In genomic region chr7:127400355-127400754, GRCm38 (mm10) we compare ENCODE assay signal across 26 mouse cellular contexts. TPM values are rescaled to one million over a fixed set of nuclear protein-coding genes. Genes with fewer than 3 reads are reported as not detected.
DNase-seq lines count a peak whose midpoint lies in the region; ATAC-seq and TF ChIP-seq lines count a peak whose summit lies in the region.
"Had no signal": no experiment of that assay in that cellular context is flagged by ENCODE, and none has a peak within 500 bp of the region (broad histone marks: within the 10 kb centered on the region; RNA-seq: fewer than 3 reads in every experiment).

No protein-coding gene starts in this region.

- H3K36me3 ChIP-seq in intestine, embryonic 16.5 days (ENCODE audit: control insufficient read depth, insufficient read depth, low read length): 0 out of 2 replicates have a peak, but pooled peaks cover 7% of the 10 kb centered on the region
- peaks cover 8% of the 10 kb centered on the region for H3K36me3 ChIP-seq in intestine, embryonic 15.5 days
- peaks cover 1% of the 10 kb centered on the region; the same call in 1 of the 2 replicates for H3K36me3 ChIP-seq in small intestine, adult 2 months (ENCODE audit: control insufficient read depth, insufficient read depth, low read length)
- no peaks in the 10 kb centered on the region for H3K36me3 ChIP-seq in hindbrain, embryonic 16.5 days (ENCODE audit: control insufficient read depth, insufficient read depth, low read length)

- peak; percentile 1 for DNase-seq in retina, postnatal 1 day
- DNase-seq in retina, embryonic 14.5 days (ENCODE audit: low spot score): no peak
- DNase-seq: adrenal gland, adult 8-10 months; adrenal gland, postnatal 14 days; B cell, adult 2 months; cerebellum, adult 11 months; cerebellum, adult 18-20 months; cerebellum, adult 8-10 months; cerebellum, adult 9-11 months; cerebellum, postnatal 14 days; cerebellum, postnatal 36 days; embryo, embryonic 11 days had no signal

- WGBS in intestine, embryonic 16.5 days: 55% methylated on average over 3 of the region's 3 CpGs
- 57% methylated on average over 3 of the region's 3 CpGs for WGBS in intestine, embryonic 15.5 days
- 25% methylated on average over 3 of the region's 3 CpGs for WGBS in small intestine, adult 2 months
- 63% methylated on average over 3 of the region's 3 CpGs for WGBS in hindbrain, embryonic 16.5 days

- H3K27me3 ChIP-seq in intestine, embryonic 16.5 days (replicated peaks; ENCODE audit: control insufficient read depth, insufficient read depth, low read length): no peaks in the 10 kb centered on the region
- no peaks in the 10 kb centered on the region for H3K27me3 ChIP-seq in intestine, embryonic 15.5 days (replicated peaks)
- H3K27me3 ChIP-seq in small intestine, adult 2 months (ENCODE audit: control insufficient read depth, insufficient read depth, low read length): no peaks in the 10 kb centered on the region
- no peaks in the 10 kb centered on the region; the same call in 1 of the 2 replicates for H3K27me3 ChIP-seq in hindbrain, embryonic 16.5 days (replicated peaks; ENCODE audit: control insufficient read depth, insufficient read depth, low read length)
- H3K27me3 ChIP-seq: CH12.LX; embryonic facial prominence, embryonic 13.5 days had no signal

- no peaks in the 10 kb centered on the region for H3K9me3 ChIP-seq in intestine, embryonic 16.5 days (ENCODE audit: control insufficient read depth, low read length)
- H3K9me3 ChIP-seq in intestine, embryonic 15.5 days: no peaks in the 10 kb centered on the region
- no peaks in the 10 kb centered on the region for H3K9me3 ChIP-seq in hindbrain, embryonic 16.5 days (ENCODE audit: control insufficient read depth, low read length)
- H3K9me3 ChIP-seq: embryonic facial prominence, embryonic 15.5 days; forebrain, embryonic 12.5 days; G1E had no signal

- no peak overlapping the region for H3K27ac ChIP-seq in intestine, embryonic 16.5 days (ENCODE audit: low read length)
- H3K27ac ChIP-seq in intestine, embryonic 15.5 days: no peak overlapping the region
- peak overlapping the region; percentile 59 for H3K27ac ChIP-seq in small intestine, adult 2 months (ENCODE audit: insufficient read depth, low read depth, low read length)
- no peak overlapping the region for H3K27ac ChIP-seq in hindbrain, embryonic 16.5 days (ENCODE audit: low read depth, low read length)
- H3K27ac ChIP-seq: embryonic facial prominence, embryonic 13.5 days; embryonic facial prominence, embryonic 15.5 days; forebrain, embryonic 10.5 days; forebrain, embryonic 12.5 days had no signal

- no peak for TF ChIP-seq POLR2A in small intestine, adult 2 months (IDR thresholded peaks at IDR 0.05; ENCODE audit: low read depth, low read length)

- peak; percentile 63; the same call in 1 of the 2 replicates for ATAC-seq in intestine, embryonic 16.5 days
- ATAC-seq in intestine, embryonic 15.5 days: no peak
- ATAC-seq in hindbrain, embryonic 16.5 days: no peak
- ATAC-seq: CD4-positive, CD25-positive, alpha-beta regulatory T cell, adult 4 months; forebrain, embryonic 14.5 days; forebrain, embryonic 16.5 days had no signal

- H3K4me2 ChIP-seq in intestine, embryonic 16.5 days (ENCODE audit: low read depth, low read length): no peak overlapping the region
- H3K4me2 ChIP-seq in intestine, embryonic 15.5 days (replicated peaks): no peak overlapping the region
- no peak overlapping the region for H3K4me2 ChIP-seq in hindbrain, embryonic 16.5 days (ENCODE audit: low read length)
- H3K4me2 ChIP-seq: embryonic facial prominence, embryonic 13.5 days; embryonic facial prominence, embryonic 15.5 days; forebrain, embryonic 12.5 days had no signal

- no peaks in the 10 kb centered on the region for H3K4me1 ChIP-seq in intestine, embryonic 16.5 days (ENCODE audit: control insufficient read depth, insufficient read depth, low read length)
- no peaks in the 10 kb centered on the region for H3K4me1 ChIP-seq in intestine, embryonic 15.5 days (replicated peaks)
- H3K4me1 ChIP-seq in small intestine, adult 2 months (ENCODE audit: control insufficient read depth, insufficient read depth, insufficient read length, low read length): peaks cover 9% of the 10 kb centered on the region
- no peaks in the 10 kb centered on the region for H3K4me1 ChIP-seq in hindbrain, embryonic 16.5 days (ENCODE audit: control insufficient read depth, insufficient read depth, low read depth, low read length)
- H3K4me1 ChIP-seq: embryonic facial prominence, embryonic 13.5 days; embryonic facial prominence, embryonic 15.5 days; forebrain, embryonic 10.5 days; forebrain, embryonic 12.5 days had no signal

- no peak for TF ChIP-seq CTCF in small intestine, adult 2 months (IDR thresholded peaks at IDR 0.05; ENCODE audit: extremely low read depth, insufficient read length, insufficient replicate concordance, low read depth, low read length)

- H3K9ac ChIP-seq in intestine, embryonic 16.5 days (ENCODE audit: low read depth, low read length): no peak overlapping the region
- H3K9ac ChIP-seq in intestine, embryonic 15.5 days: no peak overlapping the region
- no peak overlapping the region for H3K9ac ChIP-seq in hindbrain, embryonic 16.5 days (ENCODE audit: low read depth, low read length)
- H3K9ac ChIP-seq: embryonic facial prominence, embryonic 13.5 days; embryonic facial prominence, embryonic 15.5 days; forebrain, embryonic 12.5 days had no signal

- H3K4me3 ChIP-seq in intestine, embryonic 16.5 days (ENCODE audit: low read length): no peak overlapping the region
- H3K4me3 ChIP-seq in intestine, embryonic 15.5 days (replicated peaks): no peak overlapping the region
- no peak overlapping the region for H3K4me3 ChIP-seq in small intestine, adult 2 months (ENCODE audit: low read depth, low read length)
- no peak overlapping the region for H3K4me3 ChIP-seq in hindbrain, embryonic 16.5 days (ENCODE audit: low read length)
- H3K4me3 ChIP-seq: embryonic facial prominence, embryonic 13.5 days; embryonic facial prominence, embryonic 15.5 days; erythroblast, embryonic 14.5 days; forebrain, embryonic 10.5 days; forebrain, embryonic 12.5 days had no signal

RNA-seq across cellular contexts. Expression of gene Zfp764, which starts 6.3 kb away (rescaled TPM):
- 8.5 TPM in 2 replicates for polyA plus RNA-seq in intestine, embryonic 16.5 days (2015; fragmentation: Nextera tagmentation; extraction: Ambion mirVana)
- polyA plus RNA-seq in intestine, embryonic 15.5 days (2015; fragmentation: Nextera tagmentation; extraction: Ambion mirVana): 7.5 and 8.3 TPM in 2 replicates
- 3.5 and 5.8 TPM in 2 replicates for polyA plus RNA-seq in small intestine, adult 2 months (2012; rRNA removed)
- 4.0 and 4.1 TPM in 2 replicates for polyA plus RNA-seq in hindbrain, embryonic 16.5 days (2015; fragmentation: Nextera tagmentation; extraction: Ambion mirVana)
- polyA plus RNA-seq: erythroblast, embryonic 14.5 days had no signal

RNA-seq across cellular contexts. Expression of gene E430018J23Rik, which starts 6.9 kb away (rescaled TPM):
- polyA plus RNA-seq in intestine, embryonic 16.5 days (2015; fragmentation: Nextera tagmentation; extraction: Ambion mirVana): 8.2 and 10.2 TPM in 2 replicates
- 8.0 and 9.3 TPM in 2 replicates for polyA plus RNA-seq in intestine, embryonic 15.5 days (2015; fragmentation: Nextera tagmentation; extraction: Ambion mirVana)
- polyA plus RNA-seq in small intestine, adult 2 months (2012; rRNA removed): 6.5 and 12.8 TPM in 2 replicates
- polyA plus RNA-seq in hindbrain, embryonic 16.5 days (2015; fragmentation: Nextera tagmentation; extraction: Ambion mirVana): 4.6 and 5.4 TPM in 2 replicates
- polyA plus RNA-seq: erythroblast, embryonic 14.5 days had no signal

RNA-seq across cellular contexts. Expression of gene 9130019O22Rik, which starts 13.4 kb away (rescaled TPM):
- polyA plus RNA-seq in intestine, embryonic 16.5 days (2015; fragmentation: Nextera tagmentation; extraction: Ambion mirVana): 6.9 and 7.2 TPM in 2 replicates
- 6.3 TPM in 2 replicates for polyA plus RNA-seq in intestine, embryonic 15.5 days (2015; fragmentation: Nextera tagmentation; extraction: Ambion mirVana)
- 4.5 and 7.3 TPM in 2 replicates for polyA plus RNA-seq in small intestine, adult 2 months (2012; rRNA removed)
- polyA plus RNA-seq in hindbrain, embryonic 16.5 days (2015; fragmentation: Nextera tagmentation; extraction: Ambion mirVana): 3.9 and 4.5 TPM in 2 replicates

RNA-seq across cellular contexts. Expression of gene Zfp688, which starts 21.5 kb away (rescaled TPM):
- 20.8 and 23.4 TPM in 2 replicates for polyA plus RNA-seq in intestine, embryonic 16.5 days (2015; fragmentation: Nextera tagmentation; extraction: Ambion mirVana)
- 22.6 and 24.8 TPM in 2 replicates for polyA plus RNA-seq in intestine, embryonic 15.5 days (2015; fragmentation: Nextera tagmentation; extraction: Ambion mirVana)
- 14.1 and 29.6 TPM in 2 replicates for polyA plus RNA-seq in small intestine, adult 2 months (2012; rRNA removed)
- polyA plus RNA-seq in hindbrain, embryonic 16.5 days (2015; fragmentation: Nextera tagmentation; extraction: Ambion mirVana): 27.4 and 29.1 TPM in 2 replicates

RNA-seq across cellular contexts. Expression of gene Zfp747, which starts 24.5 kb away (rescaled TPM):
- 11.7 and 13.6 TPM in 2 replicates for polyA plus RNA-seq in intestine, embryonic 16.5 days (2015; fragmentation: Nextera tagmentation; extraction: Ambion mirVana)
- polyA plus RNA-seq in intestine, embryonic 15.5 days (2015; fragmentation: Nextera tagmentation; extraction: Ambion mirVana): 10.5 and 11.5 TPM in 2 replicates
- 15.0 and 35.5 TPM in 2 replicates for polyA plus RNA-seq in small intestine, adult 2 months (2012; rRNA removed)
- 8.7 and 9.3 TPM in 2 replicates for polyA plus RNA-seq in hindbrain, embryonic 16.5 days (2015; fragmentation: Nextera tagmentation; extraction: Ambion mirVana)
